Mouse (Mus musculus) monocyte, adult 2 months (primary cell): Measurements from ENCODE around the gene Slc39a3.
A peak's percentile ranks its signal among the peaks of the same experiment; 100 is the strongest.
"Not testable (repeated sequence)": the region's sequence is repeated elsewhere in the genome, so short reads cannot be mapped to it uniquely, and the experiment has no call there.

ENCODE experiments used
- DNase-seq, 2 experiments: peaks; one replicate each; pipeline ENCODE4 v3.0.0; 2022; ENCODE audit warnings: low spot score in 2 of 2, low read depth in 1 of 2

The Slc39a3 gene

GRCm38 (mm10) chr10:81050645-81051044 lies 13.4 kb upstream of the Slc39a3 start:
- no peak for DNase-seq

- not testable (repeated sequence) for DNase-seq
Observed at GRCm38 (mm10) chr10:81045246-81045645, 8.0 kb upstream of the Slc39a3 start.

GRCm38 (mm10) chr10:81041458-81042175 lies 4.4 kb upstream of the Slc39a3 start:
- peak; percentile 22 to 46 for DNase-seq

- DNase-seq = no peak
Observed at GRCm38 (mm10) chr10:81036251-81036650, 975 bp downstream of the Slc39a3 start.

GRCm38 (mm10) chr10:81033586-81033985 lies 3.6 kb downstream of the Slc39a3 start:
- no peak for DNase-seq

GRCm38 (mm10) chr10:81029031-81029430 lies 8.2 kb downstream of the Slc39a3 start:
- no peak for DNase-seq

DNA sequence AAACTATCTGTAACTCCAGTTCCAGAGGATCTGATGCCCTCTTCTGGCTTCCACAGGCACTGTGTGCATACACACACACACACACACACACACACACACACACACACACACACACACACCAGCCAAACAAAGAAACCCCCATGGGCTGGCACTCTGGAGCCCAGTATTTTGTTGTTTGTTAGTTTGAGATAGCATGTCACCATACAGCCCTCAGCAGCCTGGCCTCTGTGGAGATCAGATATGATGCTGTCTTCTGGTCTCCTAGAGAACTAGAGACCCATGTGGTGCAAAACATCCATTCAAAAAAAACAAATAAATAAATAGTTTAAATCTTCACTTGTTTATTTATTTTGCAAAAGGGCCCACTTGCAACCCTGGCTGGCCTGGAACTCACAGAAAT lies 9.0 kb downstream of the Slc39a3 start:
- DNase-seq = no peak

DNA sequence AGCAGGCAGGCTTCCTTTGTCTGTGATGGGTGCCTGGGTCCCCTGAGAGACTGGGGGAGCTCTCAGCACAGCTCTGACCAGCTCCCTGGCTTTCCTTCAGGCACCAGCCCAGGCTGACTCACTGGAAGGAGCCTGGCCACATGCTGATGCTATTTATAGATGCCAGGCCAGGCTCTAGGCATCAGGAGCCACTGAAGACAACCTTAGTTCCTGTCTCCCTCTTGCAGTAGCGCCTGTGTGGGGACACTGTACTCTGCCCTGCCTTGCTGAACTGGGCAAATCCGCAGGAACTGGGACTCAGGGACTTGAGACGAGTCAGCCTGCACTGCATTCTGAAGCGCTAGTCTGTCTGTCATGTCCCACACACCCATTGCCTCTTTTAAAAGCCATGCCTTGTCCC lies 9.9 kb downstream of the Slc39a3 start:
- DNase-seq = no peak

- DNase-seq = no peak
Observed at GRCm38 (mm10) chr10:81026857-81027256, 10.4 kb downstream of the Slc39a3 start.

- no peak for DNase-seq
Observed at GRCm38 (mm10) chr10:81025639-81026275, 11.5 kb downstream of the Slc39a3 start, which contains the start of gene Diras1. TSS of gene Diras1 (minus strand) at chr10:81025662.

DNA sequence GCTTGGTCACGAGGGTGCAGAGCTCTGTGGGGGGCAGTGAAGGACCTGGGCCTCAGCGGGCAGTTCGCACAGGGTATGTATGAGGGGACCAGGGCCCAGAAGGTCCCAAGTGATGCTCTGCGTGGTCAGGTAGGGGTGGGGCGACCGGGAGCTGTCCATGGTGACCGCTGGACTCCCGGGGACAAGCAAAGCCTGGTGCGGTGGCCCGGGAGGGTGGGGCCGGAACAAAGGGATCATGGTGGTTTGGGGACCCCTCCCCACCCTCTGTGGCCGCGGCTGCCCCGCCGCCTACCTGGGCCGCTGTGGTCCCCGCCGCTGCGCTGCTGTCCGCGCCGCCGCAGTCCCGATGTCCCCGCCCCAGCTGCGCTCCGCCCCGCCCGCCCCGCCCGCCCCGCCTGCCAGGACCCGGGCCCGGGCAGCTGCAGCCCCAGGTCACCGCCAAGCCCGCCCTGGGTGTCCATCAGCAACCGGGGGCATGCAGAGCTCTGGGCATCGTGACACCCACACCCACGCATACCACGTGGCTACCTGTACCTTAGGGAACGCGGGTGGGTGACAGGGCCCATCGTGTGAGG lies 12.1 kb downstream of the Slc39a3 start:
- DNase-seq = no peak

GRCm38 (mm10) chr10:81024346-81024937 lies 12.8 kb downstream of the Slc39a3 start:
- DNase-seq = no peak

DNA sequence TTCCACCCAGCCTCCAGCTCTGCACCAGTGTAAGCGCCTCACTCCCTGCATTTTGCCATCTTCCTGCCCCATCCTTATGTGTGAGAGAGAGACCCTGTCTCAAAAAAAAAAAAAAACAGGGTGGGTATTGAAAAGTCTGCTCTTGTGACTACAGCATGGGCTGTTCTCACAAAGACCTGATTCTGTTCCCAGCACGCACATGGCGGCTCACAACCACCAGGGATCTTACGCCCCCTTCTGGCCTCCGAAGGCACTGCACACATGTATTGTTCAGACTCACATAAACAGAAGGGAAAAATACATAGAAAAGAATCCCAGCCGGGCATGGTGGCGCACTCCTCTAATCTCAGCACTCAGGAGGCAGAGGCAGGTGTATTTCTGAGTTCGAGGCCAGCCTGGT lies 14.5 kb downstream of the Slc39a3 start:
- DNase-seq = no peak

DNA sequence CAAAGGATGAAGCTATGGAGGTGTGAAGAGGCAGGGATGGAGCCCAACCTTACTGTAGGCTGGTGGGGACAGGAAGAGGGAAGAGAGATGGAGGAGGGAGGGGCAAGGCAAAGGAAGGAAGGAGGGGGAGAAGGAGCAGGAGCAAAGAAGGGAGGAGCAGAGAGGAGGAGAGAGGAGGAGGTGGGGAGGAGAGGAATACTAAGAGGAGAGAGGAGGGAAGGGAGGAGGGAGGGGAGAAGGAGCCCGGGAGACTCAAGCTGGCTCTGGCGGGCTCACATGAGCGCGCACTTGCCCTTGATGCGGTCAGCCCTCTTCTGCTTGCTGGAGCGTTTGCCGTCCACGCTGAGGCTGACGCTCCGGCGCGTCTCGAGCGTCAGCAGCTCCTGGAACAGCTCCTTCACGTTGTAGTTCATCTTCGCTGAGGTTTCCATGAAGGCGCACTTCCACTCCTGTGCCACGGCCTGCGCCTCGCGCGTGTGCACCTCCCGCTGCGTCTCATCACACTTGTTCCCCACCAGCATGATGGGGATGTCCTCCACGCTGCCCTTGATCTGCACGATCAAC lies 15.6 kb downstream of the Slc39a3 start:
- no peak for DNase-seq

- no peak for DNase-seq
Observed at GRCm38 (mm10) chr10:81020207-81020606, 17.0 kb downstream of the Slc39a3 start.

- no peak for DNase-seq
Observed at GRCm38 (mm10) chr10:81019687-81020086, 17.5 kb downstream of the Slc39a3 start.

DNA sequence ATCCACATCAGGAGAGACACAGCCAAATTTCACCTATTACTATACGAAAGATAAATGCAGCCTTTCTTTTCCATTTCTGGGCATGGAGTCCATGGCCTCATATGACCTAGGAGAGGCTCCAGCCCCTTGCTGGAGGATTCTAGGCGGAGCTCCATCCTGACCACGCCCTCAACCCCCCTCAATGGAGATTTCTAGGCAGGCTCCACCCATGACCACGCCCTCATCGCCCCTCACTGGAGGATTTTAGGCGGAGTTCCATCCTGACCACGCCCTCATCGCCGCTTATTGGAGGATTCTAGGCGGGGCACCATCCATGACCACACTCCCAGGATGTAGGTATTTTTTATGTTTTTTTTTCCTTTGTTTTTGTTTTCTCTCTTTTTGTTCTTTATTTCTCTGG lies 18.9 kb downstream of the Slc39a3 start:
- no peak for DNase-seq

DNA sequence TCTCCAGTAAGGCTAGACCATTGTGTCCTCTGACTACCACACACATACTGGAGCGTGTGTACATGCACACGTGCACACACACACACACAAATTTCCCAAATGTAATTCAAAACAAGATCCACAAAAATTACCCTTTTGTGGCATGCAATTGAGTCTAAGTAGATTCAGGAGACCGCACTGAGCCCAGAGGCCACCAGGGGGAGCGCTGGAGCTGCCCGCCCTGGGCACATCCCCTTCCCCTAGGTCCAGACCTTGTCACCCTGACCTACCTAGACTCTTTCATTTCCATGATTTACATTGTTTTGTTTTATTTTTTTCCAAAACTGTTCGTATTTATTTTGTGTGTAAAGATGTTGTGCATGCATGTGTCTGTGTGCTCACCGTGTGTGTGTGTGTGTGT lies 20.6 kb downstream of the Slc39a3 start:
- peak in 1 of 2 experiments; percentile 39 for DNase-seq

DNA sequence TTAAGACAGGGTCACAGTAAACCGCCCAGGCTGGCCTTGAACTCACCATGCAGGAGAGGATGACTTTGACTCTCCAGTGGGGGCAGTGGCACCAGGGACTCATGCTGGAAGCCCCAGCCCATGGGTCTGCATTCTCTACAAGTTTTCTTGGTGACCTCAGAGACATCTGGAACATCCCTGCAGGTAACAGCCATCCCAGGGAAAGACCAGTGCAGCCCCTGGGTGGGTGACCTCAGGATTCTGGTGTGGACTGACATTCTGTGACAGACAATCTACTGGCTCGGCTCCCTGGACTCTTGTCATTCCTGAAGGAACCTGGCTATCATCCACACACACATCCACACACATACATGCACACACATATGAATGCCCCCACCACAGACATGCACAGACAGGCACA lies 21.6 kb downstream of the Slc39a3 start:
- no peak for DNase-seq

DNA sequence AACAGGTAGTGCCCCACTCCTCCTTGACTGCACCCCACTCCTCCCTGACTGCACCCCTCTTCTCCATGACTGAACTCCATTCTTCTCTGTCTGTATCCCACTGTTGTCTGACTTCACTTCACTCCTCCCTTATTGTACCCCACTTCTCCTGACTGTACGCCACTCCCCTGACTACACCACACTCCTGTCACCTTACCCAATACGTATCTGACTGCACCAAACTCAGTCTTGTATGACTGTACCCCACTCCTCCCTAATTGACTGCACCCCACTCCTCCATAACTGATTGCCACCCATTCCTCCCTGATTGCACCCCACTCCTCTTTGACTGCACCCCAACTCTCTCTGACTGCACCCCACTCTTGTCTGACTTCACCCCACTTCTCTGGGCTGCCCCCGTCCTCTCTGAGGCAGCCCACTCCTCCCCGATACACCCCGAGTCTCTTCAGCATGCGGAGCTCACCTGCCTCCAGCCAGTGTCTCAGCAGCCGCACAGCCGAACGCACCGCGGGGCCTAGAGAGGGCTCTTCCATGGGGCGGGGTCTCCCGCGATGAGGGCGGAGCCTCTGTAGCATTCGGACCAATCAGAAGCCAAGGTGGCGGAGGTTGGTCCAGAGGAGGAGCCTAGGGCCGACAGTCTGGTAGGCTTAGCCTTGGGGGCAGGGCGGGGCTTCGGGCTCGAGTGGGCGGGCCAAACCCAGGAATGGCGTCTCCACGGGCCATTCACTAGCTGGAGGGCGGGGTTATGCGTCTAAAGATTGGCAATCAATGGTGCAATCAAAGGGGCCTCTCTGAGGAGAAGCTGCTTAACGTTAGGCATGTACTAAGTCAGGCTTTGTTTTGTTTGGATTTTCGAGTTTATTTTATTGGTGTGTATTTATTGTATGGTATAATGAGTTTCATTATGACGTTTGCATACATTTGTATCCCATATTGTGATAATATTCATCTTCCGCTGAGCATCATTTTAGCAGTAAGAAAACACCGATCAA lies 22.5 kb downstream of the Slc39a3 start, which contains the start of gene Gng7:
Gng7 (minus strand) TSS at position 553 of the 992 bp plus-strand sequence.
- DNase-seq = peak; percentile 88 to 89
